Mouse (Mus musculus) liver, postnatal 0 days (tissue): ENCODE data around the gene Gp1ba.

Source experiments
- CTCF ChIP-seq: sonication (generic); IDR thresholded peaks from 2 replicates; pipeline ENCODE4 v1.5.1; 2016; ENCODE audit warnings: antibody characterized with exemption, low read depth
- EP300 ChIP-seq: IDR thresholded peaks from 2 replicates; pipeline ENCODE4 v1.6.1; 2016; ENCODE audit warnings: antibody characterized with exemption, low read depth, mild to moderate bottlenecking

- TF ChIP-seq CTCF (no peak), EP300 (no peak)
Measured at GRCm38 (mm10) chr11:70674501-70674900, 35.6 kb downstream of the Gp1ba start.
